Mouse (Mus musculus) mesoderm, embryonic 11.5 days (tissue): ENCODE data around the gene Nuak1.

Experiments used
- DNase-seq: peaks from one replicate; pipeline ENCODE4 v3.0.0-alpha.2; 2012; ENCODE audit warnings: low read depth, low spot score

Nuak1 gene

GRCm38 (mm10) chr10:84411122-84412105, 29.0 kb downstream of the Nuak1 start:
- DNase-seq, result no peak

GRCm38 (mm10) chr10:84408965-84409660, 31.3 kb downstream of the Nuak1 start:
- DNase-seq, result no peak

- DNase-seq, result peak; percentile 58
These were observed 35.1 kb downstream of the Nuak1 start for GRCm38 (mm10) chr10:84405135-84405776.

GRCm38 (mm10) chr10:84401907-84402371, 38.5 kb downstream of the Nuak1 start:
- DNase-seq, result no peak

GRCm38 (mm10) chr10:84401189-84401588, 39.2 kb downstream of the Nuak1 start:
- DNase-seq, result no peak

GRCm38 (mm10) chr10:84400037-84400681, 40.2 kb downstream of the Nuak1 start:
- no peak for DNase-seq

- no peak for DNase-seq
These were observed 43.1 kb downstream of the Nuak1 start for GRCm38 (mm10) chr10:84397276-84397675.

- DNase-seq, result no peak
These were observed 44.3 kb downstream of the Nuak1 start for GRCm38 (mm10) chr10:84395885-84396659.

GRCm38 (mm10) chr10:84395259-84395658, 45.1 kb downstream of the Nuak1 start:
- DNase-seq, result no peak

- no peak for DNase-seq
These were observed 46.5 kb downstream of the Nuak1 start for GRCm38 (mm10) chr10:84393881-84394280.

GRCm38 (mm10) chr10:84393405-84393804, 47.0 kb downstream of the Nuak1 start:
- no peak for DNase-seq

GRCm38 (mm10) chr10:84392723-84393081, 47.7 kb downstream of the Nuak1 start:
- no peak for DNase-seq

- DNase-seq, result peak; percentile 54
These were observed 48.2 kb downstream of the Nuak1 start for GRCm38 (mm10) chr10:84392027-84392722.

GRCm38 (mm10) chr10:84389707-84390106, 50.7 kb downstream of the Nuak1 start:
- DNase-seq, result no peak

GRCm38 (mm10) chr10:84388357-84389141, 51.8 kb downstream of the Nuak1 start:
- DNase-seq, result peak; percentile 56

GRCm38 (mm10) chr10:84387338-84387737, 53.1 kb downstream of the Nuak1 start:
- DNase-seq, result peak; percentile 55

GRCm38 (mm10) chr10:84386625-84387242, 53.7 kb downstream of the Nuak1 start:
- no peak for DNase-seq

- DNase-seq, result no peak
These were observed 54.2 kb downstream of the Nuak1 start for GRCm38 (mm10) chr10:84386214-84386613.

GRCm38 (mm10) chr10:84384761-84385160, 55.6 kb downstream of the Nuak1 start:
- no peak for DNase-seq
